Mouse (Mus musculus): ENCODE results near the gene Zmiz1.

- TF ChIP-seq CTCF (IDR thresholded peaks at IDR 0.05; ENCODE audit: low read depth, low read length), result no peak
- TF ChIP-seq GATA1 (IDR thresholded peaks at IDR 0.05; ENCODE audit: borderline replicate concordance, low read length), result no peak
- TF ChIP-seq TAL1 (conservative IDR thresholded peaks at IDR 0.05; ENCODE audit: low read depth, low read length), result no peak
Measured at GRCm38 (mm10) chr14:25588946-25589937, 130.3 kb downstream of the Zmiz1 start.

Data from G1E (cell line).